Mouse (Mus musculus) heart, embryonic 14.5 days (tissue): Measurements from ENCODE around the gene 4931409K22Rik. TPM values are rescaled to one million over a fixed set of nuclear protein-coding genes. Genes with fewer than 3 reads are reported as not detected.

Source experiments
- ATAC-seq: fragments of 200-750 bp; cut with Nextera tagmentation; 2 replicates; pipeline ENCODE4 v1.8.0; 2017; ENCODE audit warnings: low read depth, moderate TSS enrichment; ENCODE audit not compliant: insufficient number of reproducible peaks, insufficient read depth, low FRiP score
- H3K27ac ChIP-seq, 2 experiments: fragments of 200-500 bp in 1 of 2; fragments of 300-500 bp in 1 of 2; sonication (generic) in 1 of 2; replicated peaks in 1 of 2; 2 replicates each; pipeline ENCODE4 v1.5.1; 2012 to 2014; ENCODE audit warnings: low read depth in 2 of 2, low read length in 2 of 2, control low read depth in 1 of 2, mild to moderate bottlenecking in 1 of 2, mixed read lengths in 1 of 2; ENCODE audit not compliant: control insufficient read depth in 1 of 2, insufficient read depth in 1 of 2
- H3K27me3 ChIP-seq: fragments of 300-500 bp; sonication (generic); 2 replicates; pipeline ENCODE4 v1.6.1; 2014; ENCODE audit warnings: mild to moderate bottlenecking, low read length, control low read depth; ENCODE audit not compliant: control insufficient read depth, insufficient read depth
- H3K36me3 ChIP-seq: fragments of 300-500 bp; sonication (generic); 2 replicates; pipeline ENCODE4 v1.6.1; 2014; ENCODE audit warnings: mild to moderate bottlenecking, control low read depth, low read length, mixed read lengths; ENCODE audit not compliant: control insufficient read depth, insufficient read depth
- H3K4me1 ChIP-seq, 2 experiments: fragments of 200-500 bp in 1 of 2; fragments of 300-500 bp in 1 of 2; sonication (generic) in 1 of 2; 2 replicates each; pipeline ENCODE4 v1.6.1; 2012 to 2014; ENCODE audit warnings: low read length in 2 of 2, control low read depth in 1 of 2, mixed read lengths in 1 of 2; ENCODE audit not compliant: control insufficient read depth in 2 of 2, insufficient read depth in 2 of 2
- H3K4me2 ChIP-seq: fragments of 300-500 bp; sonication (generic); 2 replicates; pipeline ENCODE4 v1.6.1; 2014; ENCODE audit warnings: mild to moderate bottlenecking, low read length
- H3K4me3 ChIP-seq, 2 experiments: fragments of 200-500 bp in 1 of 2; fragments of 300-500 bp in 1 of 2; sonication (generic) in 1 of 2; 2 replicates each; pipeline ENCODE4 v1.5.1; 2012 to 2014; ENCODE audit warnings: low read length in 2 of 2, mild to moderate bottlenecking in 2 of 2, control low read depth in 1 of 2, low read depth in 1 of 2, moderate library complexity in 1 of 2; ENCODE audit not compliant: control insufficient read depth in 1 of 2, insufficient read depth in 1 of 2
- H3K9ac ChIP-seq: fragments of 300-500 bp; sonication (generic); 2 replicates; pipeline ENCODE4 v1.6.1; 2014; ENCODE audit warnings: mild to moderate bottlenecking, low read length
- H3K9me3 ChIP-seq: fragments of 300-500 bp; sonication (generic); 2 replicates; pipeline ENCODE4 v1.6.1; 2016; ENCODE audit warnings: low read length, control low read depth; ENCODE audit not compliant: control insufficient read depth
- WGBS: fragments of 180-500 bp; shearing (Covaris S2); extraction: QIAGEN DNeasy Blood & Tissue Kit; methylation state at CpG from one replicate; pipeline ENCODE4 v1.1.7; 2014; 5-methylcytosine and 5-hydroxymethylcytosine counted together
- polyA plus RNA-seq: library from polyadenylated mRNA; unstranded; fragments of >200 nt; fragmentation: Nextera tagmentation; extraction: Ambion mirVana; gene quantifications from 2 replicates; pipeline ENCODE4 v1.2.1, GENCODE M21; 2014

Gene 4931409K22Rik
- polyA plus RNA-seq = not detected in 2 replicates

DNA sequence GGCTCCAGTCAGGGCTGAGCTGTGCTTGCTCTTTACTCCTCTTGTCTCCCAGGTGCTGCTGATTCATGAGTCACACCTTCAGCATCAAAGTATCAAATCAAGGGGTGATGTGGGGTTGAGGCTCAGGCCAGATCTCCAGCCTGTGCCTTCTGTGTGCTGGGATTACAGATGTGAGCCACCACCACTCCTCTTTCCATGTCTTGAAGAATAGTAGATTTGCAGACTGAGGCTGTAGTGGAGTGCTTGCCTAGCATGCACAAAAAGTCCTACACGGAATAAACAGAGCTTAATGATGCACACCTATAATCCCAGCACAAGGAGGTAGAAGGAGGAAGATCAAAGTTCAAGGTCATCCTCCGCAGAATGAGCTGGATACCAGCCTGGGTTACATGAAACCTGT lies at the start of gene 4931409K22Rik:
Gene 4931409K22Rik, minus strand, starts transcription at position 101 of the 400 bp plus-strand sequence.
- Histone ChIP-seq H3K36me3 (no peaks in the 10 kb centered on the region), H3K4me1 (no peaks in the 10 kb centered on the region), H3K27me3 (peaks cover 5% of the 10 kb centered on the region), H3K4me3 (no peak within 1 kb of the TSS), H3K9me3 (no peaks in the 10 kb centered on the region), H3K27ac (no peak within 1 kb of the TSS), H3K9ac (no peak within 1 kb of the TSS), H3K4me2 (no peak within 1 kb of the TSS)
- WGBS = 70% methylated on average over 2 of the region's 2 CpGs
- no peak for ATAC-seq

DNA sequence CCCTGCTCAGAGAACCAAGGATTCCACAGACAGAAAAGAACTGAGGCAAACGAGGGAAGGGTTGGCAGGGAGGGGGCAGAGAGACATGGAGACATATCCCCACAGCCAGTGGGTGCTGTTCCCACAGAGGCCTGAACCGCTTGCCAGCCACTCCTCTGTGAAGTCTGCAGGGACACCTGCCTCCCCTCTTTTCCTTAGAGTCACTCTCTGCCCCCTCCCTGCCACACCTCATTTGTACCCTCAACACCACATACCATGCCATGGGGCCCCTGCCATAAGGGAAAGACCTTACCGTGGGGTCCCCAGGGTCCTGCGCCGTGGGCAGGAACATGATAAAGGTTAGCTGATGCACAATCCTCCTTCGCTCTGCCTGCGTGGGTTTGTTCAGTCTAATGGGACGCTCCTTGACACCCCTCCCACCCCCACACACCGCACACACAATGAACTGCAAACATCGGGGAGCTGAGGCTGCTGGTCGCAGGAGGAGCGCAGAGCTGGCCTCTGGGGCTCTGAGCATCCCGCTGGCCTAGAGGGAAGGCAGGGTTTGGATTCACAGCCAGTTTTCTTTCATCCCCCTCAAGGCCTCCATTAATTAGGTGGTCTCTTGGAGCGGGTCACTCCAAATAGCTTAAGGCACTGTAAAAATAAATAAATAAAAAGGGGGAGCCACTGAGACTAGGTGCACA lies 49.5 kb upstream of the 4931409K22Rik start:
- peak overlapping the region; percentile 95 for H3K9ac ChIP-seq
- H3K4me2 ChIP-seq = peak overlapping the region; percentile 91
- no peaks in the 10 kb centered on the region for H3K9me3 ChIP-seq
- H3K4me1 ChIP-seq = peaks cover 38 to 50% of the 10 kb centered on the region in 2 experiments
- no peak for ATAC-seq
- no peaks in the 10 kb centered on the region for H3K27me3 ChIP-seq
- peak overlapping the region in 1 of 2 experiments; percentile 70; a peak in 2 of 4 replicates for H3K4me3 ChIP-seq
- H3K36me3 ChIP-seq = no peaks in the 10 kb centered on the region
- 43% methylated on average over 14 of the region's 14 CpGs for WGBS
- H3K27ac ChIP-seq = peak overlapping the region; percentile 93 to 100; a peak in 3 of 4 replicates

DNA sequence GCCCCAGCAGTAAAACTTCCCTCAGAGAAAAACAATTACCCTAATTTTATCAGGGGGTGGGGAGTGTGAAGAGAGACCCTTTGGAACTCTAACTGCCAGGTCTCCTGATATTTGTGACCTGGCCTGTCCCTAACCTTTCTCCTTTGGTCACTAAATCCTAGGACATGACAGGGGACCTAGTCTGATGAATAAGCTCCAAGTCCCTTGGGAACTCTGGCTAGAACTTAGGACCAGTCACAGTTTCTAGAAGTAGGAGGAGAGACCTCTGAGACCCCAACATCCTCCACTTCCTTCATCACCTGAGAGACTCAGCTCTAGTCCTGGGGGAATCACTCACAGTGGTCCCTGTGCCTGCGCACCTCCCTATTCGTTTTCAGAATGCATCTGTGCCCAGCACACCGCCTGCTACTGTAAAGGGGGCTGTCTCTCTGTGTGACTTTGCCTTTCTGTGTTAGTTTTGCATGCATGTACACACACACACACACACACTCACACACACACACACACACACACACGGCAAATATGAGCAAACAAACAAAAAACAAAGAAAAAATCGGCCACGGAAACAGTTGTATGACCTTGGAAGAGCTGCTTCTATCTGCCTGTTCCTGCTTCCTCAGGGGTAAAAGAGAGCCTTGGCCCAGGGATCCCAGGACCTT lies 48.8 kb upstream of the 4931409K22Rik start:
- Histone ChIP-seq H3K27ac (peak overlapping the region; percentile 93 to 100), H3K9ac (peak overlapping the region; percentile 95), H3K4me2 (peak overlapping the region; percentile 91), H3K36me3 (no peaks in the 10 kb centered on the region), H3K4me3 (peak overlapping the region; percentile 70 to 88), H3K9me3 (no peaks in the 10 kb centered on the region), H3K27me3 (no peaks in the 10 kb centered on the region), H3K4me1 (peaks cover 41 to 55% of the 10 kb centered on the region in 2 experiments)
- 13% methylated on average over 6 of the region's 6 CpGs for WGBS
- ATAC-seq = no peak

DNA sequence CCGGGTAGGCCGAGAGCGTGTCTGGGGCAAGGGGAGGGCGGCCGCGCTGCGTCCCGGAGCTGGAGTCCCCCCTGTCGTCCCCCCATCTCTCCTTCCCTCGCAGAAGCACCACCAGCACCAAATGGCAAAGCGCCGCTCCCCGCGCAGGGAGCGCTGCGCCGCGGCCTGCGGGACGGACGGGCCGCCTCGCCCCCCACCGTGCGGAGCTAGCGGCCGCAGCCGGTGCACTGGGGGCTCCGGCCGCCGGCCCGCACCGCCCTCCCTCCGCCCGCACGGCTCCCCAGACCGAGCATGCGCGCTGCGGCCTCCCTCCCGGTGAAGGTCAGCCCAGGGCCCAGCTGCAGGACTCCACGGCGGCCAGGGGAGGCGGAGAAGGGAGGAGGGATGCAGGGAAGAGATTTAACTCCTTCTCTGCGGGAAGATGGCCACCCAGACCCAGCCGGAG lies 48.1 kb upstream of the 4931409K22Rik start:
- H3K4me2 ChIP-seq = peak overlapping the region; percentile 91
- H3K27ac ChIP-seq = peak overlapping the region; percentile 93 to 100
- H3K27me3 ChIP-seq = no peaks in the 10 kb centered on the region
- no peaks in the 10 kb centered on the region for H3K36me3 ChIP-seq
- H3K9ac ChIP-seq = peak overlapping the region; percentile 95
- peaks cover 40 to 57% of the 10 kb centered on the region in 2 experiments for H3K4me1 ChIP-seq
- peak overlapping the region; percentile 70 to 88 for H3K4me3 ChIP-seq
- no peaks in the 10 kb centered on the region for H3K9me3 ChIP-seq
- under 1% methylated on average over 45 of the region's 46 CpGs for WGBS
- peak; percentile 77 for ATAC-seq

DNA sequence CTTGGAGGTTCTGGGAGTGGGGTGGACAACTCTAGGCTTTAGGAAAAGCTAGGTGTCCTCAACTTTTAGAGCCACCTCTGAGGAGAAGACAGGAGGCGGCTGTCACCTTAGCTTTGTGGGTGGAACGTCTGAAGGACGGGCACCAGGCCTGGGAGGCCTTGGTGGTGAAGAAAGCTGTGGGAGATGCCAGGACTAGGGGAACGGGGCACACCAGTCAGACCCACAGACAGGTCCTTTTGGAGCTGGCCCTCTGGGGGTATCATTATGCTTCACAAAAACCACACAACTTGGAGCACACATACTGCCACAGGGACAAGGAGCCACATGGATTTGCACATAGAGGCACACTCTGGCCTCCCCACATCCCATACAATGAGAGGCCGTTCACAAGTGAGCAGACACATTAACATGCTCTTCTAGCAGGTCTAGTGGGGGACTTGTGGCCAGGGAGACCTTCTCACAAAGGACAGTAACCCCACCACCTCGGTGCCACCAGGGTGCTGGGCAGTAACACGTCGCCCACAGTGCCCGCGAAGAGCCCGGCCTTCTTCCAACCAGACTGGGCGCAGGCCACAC lies 47.6 kb upstream of the 4931409K22Rik start:
- Histone ChIP-seq H3K4me1 (peaks cover 38 to 57% of the 10 kb centered on the region in 2 experiments), H3K4me2 (peak overlapping the region; percentile 91), H3K36me3 (no peaks in the 10 kb centered on the region), H3K4me3 (peak overlapping the region; percentile 70 to 88), H3K27me3 (no peaks in the 10 kb centered on the region), H3K9me3 (no peaks in the 10 kb centered on the region), H3K9ac (peak overlapping the region; percentile 95), H3K27ac (peak overlapping the region; percentile 93 to 100)
- no peak for ATAC-seq
- 14% methylated on average over 12 of the region's 12 CpGs for WGBS

DNA sequence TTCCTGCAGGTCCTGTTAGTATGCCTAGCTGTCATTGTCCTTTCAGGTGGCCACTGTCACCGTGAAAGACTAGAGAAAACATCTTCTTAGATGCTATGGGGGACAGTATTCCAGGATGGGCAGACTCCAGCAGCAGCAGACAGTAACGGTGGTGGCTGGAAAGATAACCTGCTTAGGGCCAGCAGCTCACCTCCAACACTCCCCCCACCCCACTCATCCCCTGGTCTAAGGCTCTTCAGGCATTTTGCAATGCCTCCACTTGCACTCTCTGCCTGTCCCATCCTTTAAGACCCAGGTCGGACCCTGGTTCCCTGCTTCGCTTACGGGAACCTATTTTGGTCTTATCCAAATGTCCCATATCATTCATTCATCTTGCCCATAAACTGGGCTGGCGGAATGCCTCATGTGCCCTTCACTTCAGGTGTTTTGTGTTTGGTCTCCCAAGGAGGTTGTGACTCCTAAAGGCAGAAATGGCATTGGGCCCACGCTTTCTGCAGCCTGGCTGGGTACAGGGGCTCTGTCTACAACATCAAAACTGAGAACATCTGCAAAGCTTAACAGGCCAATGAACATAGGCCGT lies 46.9 kb upstream of the 4931409K22Rik start:
- Histone ChIP-seq H3K4me1 (peaks cover 41 to 58% of the 10 kb centered on the region in 2 experiments), H3K4me2 (peak overlapping the region; percentile 91), H3K4me3 (peak overlapping the region in 1 of 2 experiments; percentile 84; a peak in 1 of 4 replicates), H3K36me3 (no peaks in the 10 kb centered on the region), H3K27ac (peak overlapping the region; percentile 93 to 100), H3K9ac (peak overlapping the region; percentile 95), H3K9me3 (no peaks in the 10 kb centered on the region), H3K27me3 (no peaks in the 10 kb centered on the region)
- no peak for ATAC-seq
- 51% methylated on average over 8 of the region's 8 CpGs for WGBS

DNA sequence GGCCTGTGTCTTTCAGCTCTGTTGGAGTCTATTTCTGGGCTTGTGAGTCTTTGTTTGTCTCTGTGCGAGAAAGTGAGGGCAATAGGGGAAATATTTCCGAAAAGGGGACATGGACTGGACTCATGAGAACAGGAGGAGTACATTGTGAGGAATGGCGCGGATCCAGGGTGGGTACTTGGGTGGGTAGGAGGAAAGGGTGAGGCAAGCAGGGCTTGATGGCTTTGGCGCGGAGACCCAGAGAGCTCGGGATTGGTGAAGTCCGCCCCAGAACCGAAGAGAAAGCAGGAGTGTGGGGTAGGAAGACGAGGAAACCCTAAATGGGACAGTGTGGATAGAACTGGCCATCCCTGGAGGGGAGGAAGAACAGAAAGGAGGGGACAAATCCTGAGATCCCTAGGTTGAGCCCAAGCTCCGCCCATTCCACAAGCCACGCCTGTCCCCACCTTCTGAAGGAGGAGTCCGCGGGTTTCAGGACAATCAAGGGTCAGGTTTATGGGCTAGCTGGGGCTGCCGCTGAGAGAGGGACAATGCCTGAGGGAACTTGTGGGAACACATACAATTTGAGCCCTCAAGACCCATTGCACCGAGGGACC lies 46.2 kb upstream of the 4931409K22Rik start:
- WGBS = 2% methylated on average over 16 of the region's 16 CpGs
- Histone ChIP-seq H3K9me3 (no peaks in the 10 kb centered on the region), H3K4me3 (peak overlapping the region; percentile 71 to 84), H3K27ac (peak overlapping the region; percentile 99 to 100), H3K27me3 (no peaks in the 10 kb centered on the region), H3K4me1 (peaks cover 47 to 65% of the 10 kb centered on the region in 2 experiments), H3K9ac (peak overlapping the region; percentile 95), H3K36me3 (no peaks in the 10 kb centered on the region), H3K4me2 (peak overlapping the region; percentile 91)
- ATAC-seq = peak; percentile 49
